Mouse (Mus musculus) bone marrow macrophage, adult 2 months (primary cell): ENCODE results near the gene Iqcc. TPM values are rescaled to one million over a fixed set of nuclear protein-coding genes. Genes with fewer than 3 reads are reported as not detected.

ENCODE experiments used
- H3K27ac ChIP-seq: 2 replicates; pipeline ENCODE4 v1.5.1; 2012; ENCODE audit warnings: low read depth, low read length; ENCODE audit not compliant: insufficient read depth
- H3K4me1 ChIP-seq: 2 replicates; pipeline ENCODE4 v1.6.1; 2012; ENCODE audit warnings: low read length; ENCODE audit not compliant: control insufficient read depth, insufficient read depth
- H3K4me3 ChIP-seq: 2 replicates; pipeline ENCODE4 v1.5.1; 2012; ENCODE audit warnings: mild to moderate bottlenecking, low read length, moderate library complexity; ENCODE audit not compliant: insufficient read depth
- CTCF ChIP-seq: IDR thresholded peaks from 2 replicates; pipeline ENCODE4 v1.5.1; 2012; ENCODE audit warnings: low read depth, mild to moderate bottlenecking, low read length, moderate library complexity
- POLR2A ChIP-seq: IDR thresholded peaks from 2 replicates; pipeline ENCODE4 v1.6.1; 2012; ENCODE audit warnings: mild to moderate bottlenecking, low read depth, low read length, borderline replicate concordance
- polyA plus RNA-seq: library from polyadenylated mRNA; stranded (reverse); fragments of >200 nt; gene quantifications from 2 replicates; pipeline ENCODE4 v1.2.4, GENCODE M21; 2012; ENCODE audit not compliant: missing spikeins, insufficient read depth, insufficient read length

Gene Iqcc
- polyA plus RNA-seq, 1 experiment = 14.0 TPM

GRCm38 (mm10) chr4:129622803-129623535, 4.1 kb upstream of the Iqcc start:
- H3K4me3 ChIP-seq = peak overlapping the region; percentile 83
- H3K4me1 ChIP-seq = peaks cover 25% of the 10 kb centered on the region
- TF ChIP-seq CTCF (no peak), POLR2A (no peak)
- no peak overlapping the region for H3K27ac ChIP-seq

GRCm38 (mm10) chr4:129622120-129622802, 3.4 kb upstream of the Iqcc start:
- Histone ChIP-seq H3K4me3 (peak overlapping the region; percentile 83), H3K4me1 (peaks cover 28% of the 10 kb centered on the region), H3K27ac (no peak overlapping the region)
- TF ChIP-seq CTCF (no peak), POLR2A (no peak)

- H3K4me1 ChIP-seq = peaks cover 28% of the 10 kb centered on the region
- H3K4me3 ChIP-seq = no peak overlapping the region
- TF ChIP-seq POLR2A (no peak), CTCF (no peak)
- H3K27ac ChIP-seq = no peak overlapping the region
Observed at GRCm38 (mm10) chr4:129621283-129621841, 2.5 kb upstream of the Iqcc start.

- Histone ChIP-seq H3K4me1 (peaks cover 23% of the 10 kb centered on the region), H3K27ac (no peak overlapping the region), H3K4me3 (no peak overlapping the region)
- TF ChIP-seq POLR2A = no peak
- TF ChIP-seq CTCF = no peak
Observed at GRCm38 (mm10) chr4:129620419-129621282, 1.8 kb upstream of the Iqcc start.

- peaks cover 16% of the 10 kb centered on the region for H3K4me1 ChIP-seq
- H3K4me3 ChIP-seq = peak overlapping the region; percentile 84
- no peak overlapping the region for H3K27ac ChIP-seq
- no peak for TF ChIP-seq POLR2A
Observed at GRCm38 (mm10) chr4:129618031-129618430, 868 bp downstream of the Iqcc start.

- peaks cover 7% of the 10 kb centered on the region for H3K4me1 ChIP-seq
- H3K27ac ChIP-seq = no peak overlapping the region
- no peak overlapping the region for H3K4me3 ChIP-seq
- TF ChIP-seq CTCF (no peak), POLR2A (no peak)
Observed at GRCm38 (mm10) chr4:129617121-129617641, 1.7 kb downstream of the Iqcc start.

- TF ChIP-seq CTCF (no peak), POLR2A (no peak)
- no peak overlapping the region for H3K27ac ChIP-seq
- no peak overlapping the region for H3K4me3 ChIP-seq
- H3K4me1 ChIP-seq = peaks cover 7% of the 10 kb centered on the region
Observed at GRCm38 (mm10) chr4:129616631-129617030, 2.3 kb downstream of the Iqcc start.

- peaks cover 7% of the 10 kb centered on the region for H3K4me1 ChIP-seq
- H3K4me3 ChIP-seq = no peak overlapping the region
- TF ChIP-seq POLR2A (no peak), CTCF (no peak)
Observed at GRCm38 (mm10) chr4:129615801-129616290, 3.1 kb downstream of the Iqcc start.

GRCm38 (mm10) chr4:129614093-129614492, 4.8 kb downstream of the Iqcc start, which contains the start of gene Dcdc2b:
Dcdc2b (minus strand) TSS chr4:129614257.
- TF ChIP-seq POLR2A = no peak
- no peak for TF ChIP-seq CTCF
- Histone ChIP-seq H3K4me1 (peaks cover 5% of the 10 kb centered on the region), H3K4me3 (no peak within 1 kb of the TSS), H3K27ac (no peak within 1 kb of the TSS)

More at GRCm38 (mm10) chr4:129615801-129616290, 3.1 kb downstream of the Iqcc start:
- H3K27ac ChIP-seq = no peak overlapping the region
